Mouse (Mus musculus): ENCODE data around the gene Tmem82. TPM values are rescaled to one million over a fixed set of nuclear protein-coding genes. Genes with fewer than 3 reads are reported as not detected.
A peak's percentile ranks its signal among the peaks of the same experiment; 100 is the strongest.

Tmem82 gene
- polyA plus RNA-seq, 1 experiment from 2014 or later = 0.12 TPM

DNA sequence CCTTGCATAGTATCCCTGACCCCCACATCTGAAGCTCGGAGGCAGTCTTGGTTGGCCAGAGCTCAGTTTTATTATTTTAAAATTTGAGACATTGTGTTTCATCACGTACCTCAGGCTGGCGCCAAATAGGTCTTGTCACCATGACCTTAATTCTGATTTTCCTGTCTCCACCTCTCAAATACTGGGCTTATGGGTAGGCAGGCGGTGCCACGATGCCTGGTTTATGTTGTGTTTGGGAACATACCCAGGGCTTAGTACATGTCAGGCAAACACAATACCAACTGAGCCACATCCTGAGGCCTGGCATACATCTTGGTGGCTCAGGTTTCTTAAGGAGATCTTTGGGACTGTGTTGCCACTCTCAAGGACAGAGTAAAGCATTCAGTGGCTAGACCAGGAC, 4.1 kb upstream of the Tmem82 start:
- H3K27me3 ChIP-seq (ENCODE audit: control insufficient read depth, insufficient read depth, low read length) = no peaks in the 10 kb centered on the region
- no peaks in the 10 kb centered on the region for H3K9me3 ChIP-seq (ENCODE audit: control insufficient read depth, low read length)
- H3K27ac ChIP-seq (ENCODE audit: low read depth, low read length) = no peak overlapping the region
- H3K9ac ChIP-seq (replicated peaks; ENCODE audit: low read depth, low read length) = no peak overlapping the region
- WGBS = 93% methylated on average over 5 of the region's 5 CpGs
- H3K4me3 ChIP-seq (ENCODE audit: low read depth, low read length) = no peak overlapping the region
- H3K4me1 ChIP-seq (ENCODE audit: control insufficient read depth, insufficient read depth, low read length) = no peaks in the 10 kb centered on the region
- H3K36me3 ChIP-seq (ENCODE audit: control insufficient read depth, insufficient read depth, low read length) = peaks cover 10% of the 10 kb centered on the region; the same call in 1 of the 2 replicates
- no peak for ATAC-seq (ENCODE audit: low read depth)
- no peak overlapping the region for H3K4me2 ChIP-seq (ENCODE audit: low read depth, low read length)

DNA sequence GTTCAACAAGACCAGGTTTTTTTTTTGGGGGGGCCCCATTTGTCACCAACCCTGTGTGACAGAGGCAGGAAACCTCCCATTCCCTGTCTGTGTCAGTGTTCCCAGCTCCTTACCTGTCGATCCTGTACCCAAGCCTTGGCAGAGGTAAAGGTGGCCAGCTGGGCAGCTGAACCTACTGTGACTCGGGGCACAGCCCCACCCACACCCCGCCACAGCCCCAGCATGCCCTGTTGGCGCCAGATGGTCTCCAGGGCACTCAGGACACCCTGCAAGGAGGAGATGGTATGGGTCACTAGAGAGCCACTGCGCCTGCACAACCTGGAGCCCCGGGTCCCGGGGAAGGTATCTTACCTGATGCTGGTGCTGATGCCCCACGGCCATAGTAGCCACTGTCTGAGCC, 3.7 kb upstream of the Tmem82 start:
- ATAC-seq (ENCODE audit: low read depth) = no peak
- Histone ChIP-seq H3K27me3 (ENCODE audit: control insufficient read depth, insufficient read depth, low read length) (no peaks in the 10 kb centered on the region), H3K9ac (replicated peaks; ENCODE audit: low read depth, low read length) (no peak overlapping the region), H3K36me3 (ENCODE audit: control insufficient read depth, insufficient read depth, low read length) (peaks cover 9% of the 10 kb centered on the region; the same call in 1 of the 2 replicates), H3K27ac (ENCODE audit: low read depth, low read length) (no peak overlapping the region), H3K4me2 (ENCODE audit: low read depth, low read length) (no peak overlapping the region), H3K4me1 (ENCODE audit: control insufficient read depth, insufficient read depth, low read length) (no peaks in the 10 kb centered on the region), H3K4me3 (ENCODE audit: low read depth, low read length) (no peak overlapping the region), H3K9me3 (ENCODE audit: control insufficient read depth, low read length) (no peaks in the 10 kb centered on the region)
- 86% methylated on average over 8 of the region's 8 CpGs for WGBS

DNA sequence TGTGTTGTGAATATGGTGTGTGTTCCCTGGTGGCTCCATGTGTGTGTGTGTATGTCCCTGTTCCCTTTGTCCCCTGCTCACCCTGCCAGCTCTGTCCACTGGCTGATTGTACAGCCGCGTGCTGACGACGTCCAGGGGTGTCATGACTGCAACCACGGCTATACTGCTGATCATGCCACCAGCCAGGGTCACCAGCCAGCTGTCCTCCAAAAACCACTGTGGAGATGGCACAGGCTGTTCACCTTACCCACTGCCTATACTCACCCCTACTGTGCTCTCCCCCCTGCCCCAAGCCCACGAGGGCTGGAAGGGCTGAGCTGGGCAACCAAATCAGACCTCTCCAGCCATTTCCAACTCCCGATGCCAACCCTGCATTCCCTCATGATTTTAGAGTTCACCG, 2.9 kb upstream of the Tmem82 start:
- no peak for ATAC-seq (ENCODE audit: low read depth)
- WGBS = 87% methylated on average over 8 of the region's 8 CpGs

DNA sequence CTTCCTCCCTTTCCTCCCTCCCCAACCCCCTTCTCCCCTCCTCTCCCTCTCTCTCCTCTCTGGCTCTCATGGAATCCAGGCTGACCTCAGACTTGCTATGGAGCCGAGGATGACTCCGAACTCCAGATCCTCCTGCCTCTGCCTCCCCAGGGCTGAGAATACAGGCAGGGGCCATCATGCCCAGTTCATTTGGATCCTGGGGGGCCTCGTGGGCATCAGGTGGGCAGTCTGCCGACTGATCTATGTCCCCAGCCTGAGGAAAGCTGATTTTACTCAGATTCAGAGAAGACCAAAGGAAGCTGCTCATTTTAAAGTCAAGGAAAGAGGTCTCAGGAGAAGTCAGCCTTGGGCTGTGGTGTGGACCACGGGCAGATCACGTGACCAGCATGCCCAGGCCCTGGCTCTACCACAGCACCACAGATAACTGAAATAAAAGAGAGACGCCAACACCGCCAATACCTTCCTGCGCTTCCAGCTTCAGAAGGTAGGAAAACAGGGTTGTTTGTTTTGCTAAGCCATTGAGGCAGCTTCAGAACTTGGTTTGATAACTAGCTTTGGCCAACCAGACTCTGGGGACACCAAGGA, 958 bp upstream of the Tmem82 start:
- Histone ChIP-seq H3K9ac (replicated peaks; ENCODE audit: low read depth, low read length) (no peak overlapping the region), H3K36me3 (ENCODE audit: control insufficient read depth, insufficient read depth, low read length) (no peaks in the 10 kb centered on the region), H3K9me3 (ENCODE audit: control insufficient read depth, low read length) (no peaks in the 10 kb centered on the region), H3K4me3 (ENCODE audit: low read depth, low read length) (no peak overlapping the region), H3K4me2 (ENCODE audit: low read depth, low read length) (no peak overlapping the region), H3K27me3 (ENCODE audit: control insufficient read depth, insufficient read depth, low read length) (no peaks in the 10 kb centered on the region), H3K4me1 (ENCODE audit: control insufficient read depth, insufficient read depth, low read length) (no peaks in the 10 kb centered on the region), H3K27ac (ENCODE audit: low read depth, low read length) (no peak overlapping the region)
- 83% methylated on average over 9 of the region's 9 CpGs for WGBS
- no peak for ATAC-seq (ENCODE audit: low read depth)

More for the DNA sequence above, 2.9 kb upstream of the Tmem82 start:
- no peak overlapping the region for H3K4me3 ChIP-seq (ENCODE audit: low read depth, low read length)
- H3K9me3 ChIP-seq (ENCODE audit: control insufficient read depth, low read length) = no peaks in the 10 kb centered on the region
- no peak overlapping the region for H3K4me2 ChIP-seq (ENCODE audit: low read depth, low read length)
- no peaks in the 10 kb centered on the region for H3K4me1 ChIP-seq (ENCODE audit: control insufficient read depth, insufficient read depth, low read length)
- no peak overlapping the region for H3K9ac ChIP-seq (replicated peaks; ENCODE audit: low read depth, low read length)
- H3K27ac ChIP-seq (ENCODE audit: low read depth, low read length) = no peak overlapping the region
- peaks cover 6% of the 10 kb centered on the region; the same call in 1 of the 2 replicates for H3K36me3 ChIP-seq (ENCODE audit: control insufficient read depth, insufficient read depth, low read length)
- H3K27me3 ChIP-seq (ENCODE audit: control insufficient read depth, insufficient read depth, low read length) = no peaks in the 10 kb centered on the region

DNA sequence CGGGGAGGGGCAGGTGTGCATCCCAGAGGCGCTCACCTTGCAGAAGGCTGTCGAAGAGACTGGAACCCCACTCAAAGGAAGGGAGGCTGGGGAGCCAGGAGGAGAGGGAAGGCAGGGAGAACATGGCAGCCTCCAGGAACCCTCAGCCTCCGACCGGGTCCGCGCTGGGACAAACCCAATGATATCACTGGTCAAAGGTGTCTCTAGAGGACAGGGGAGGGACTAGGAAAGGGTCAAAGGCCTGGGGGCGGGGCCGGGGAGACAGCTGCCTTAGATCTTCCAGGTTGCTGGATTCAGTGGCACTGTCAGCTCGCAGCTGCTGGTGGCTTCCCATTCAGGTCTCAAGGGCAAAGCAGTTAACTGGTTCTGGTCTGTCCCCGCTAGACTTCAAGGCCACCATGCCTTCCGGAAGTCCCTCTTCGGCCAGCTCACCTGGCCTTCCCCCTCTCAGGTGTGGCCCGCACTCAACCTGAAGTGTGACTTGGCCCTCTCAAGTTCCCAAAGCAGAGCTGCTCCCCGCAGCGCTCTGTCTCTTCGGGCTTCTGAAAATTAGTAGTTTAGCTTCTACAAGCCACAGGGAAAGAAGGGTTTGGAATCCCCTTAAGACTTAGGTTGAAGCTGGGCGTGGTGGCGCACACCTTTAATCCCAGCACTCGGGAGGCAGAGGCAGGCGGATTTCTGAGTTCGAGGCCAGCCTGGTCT, 419 bp downstream of the Tmem82 start:
- WGBS = 12% methylated on average over 22 of the region's 22 CpGs
- Histone ChIP-seq H3K9ac (replicated peaks; ENCODE audit: low read depth, low read length) (no peak overlapping the region), H3K4me2 (ENCODE audit: low read depth, low read length) (peak overlapping the region; percentile 30), H3K4me1 (ENCODE audit: control insufficient read depth, insufficient read depth, low read length) (no peaks in the 10 kb centered on the region), H3K4me3 (ENCODE audit: low read depth, low read length) (no peak overlapping the region), H3K27me3 (ENCODE audit: control insufficient read depth, insufficient read depth, low read length) (no peaks in the 10 kb centered on the region), H3K27ac (ENCODE audit: low read depth, low read length) (no peak overlapping the region), H3K36me3 (ENCODE audit: control insufficient read depth, insufficient read depth, low read length) (no peaks in the 10 kb centered on the region), H3K9me3 (ENCODE audit: control insufficient read depth, low read length) (no peaks in the 10 kb centered on the region)
- no peak for ATAC-seq (ENCODE audit: low read depth)

DNA sequence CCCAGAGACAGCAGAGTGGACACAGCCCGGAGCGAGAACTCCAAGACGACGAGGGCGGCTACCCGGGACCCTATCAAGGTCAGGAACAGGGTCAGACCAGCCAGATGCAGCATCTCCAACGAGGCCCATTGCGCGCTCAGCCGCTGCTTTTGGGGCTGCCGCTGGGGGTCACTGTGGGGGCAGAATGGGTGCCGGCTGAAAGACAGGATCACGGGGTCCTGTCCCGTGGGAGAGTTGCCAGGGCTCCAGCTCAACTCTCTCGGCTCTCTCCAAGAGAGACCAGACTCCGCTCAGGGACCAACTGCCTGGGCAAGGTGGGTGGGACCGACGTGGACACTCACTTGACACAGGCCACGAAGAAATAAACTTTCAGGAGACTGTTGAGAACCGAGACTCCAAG, 1.1 kb downstream of the Tmem82 start:
- Histone ChIP-seq H3K4me2 (ENCODE audit: low read depth, low read length) (peak overlapping the region; percentile 30), H3K27me3 (ENCODE audit: control insufficient read depth, insufficient read depth, low read length) (no peaks in the 10 kb centered on the region), H3K4me1 (ENCODE audit: control insufficient read depth, insufficient read depth, low read length) (no peaks in the 10 kb centered on the region), H3K36me3 (ENCODE audit: control insufficient read depth, insufficient read depth, low read length) (no peaks in the 10 kb centered on the region), H3K9me3 (ENCODE audit: control insufficient read depth, low read length) (no peaks in the 10 kb centered on the region), H3K9ac (replicated peaks; ENCODE audit: low read depth, low read length) (no peak overlapping the region), H3K4me3 (ENCODE audit: low read depth, low read length) (no peak overlapping the region), H3K27ac (ENCODE audit: low read depth, low read length) (no peak overlapping the region)
- WGBS = 6% methylated on average over 19 of the region's 20 CpGs
- no peak for ATAC-seq (ENCODE audit: low read depth)

DNA sequence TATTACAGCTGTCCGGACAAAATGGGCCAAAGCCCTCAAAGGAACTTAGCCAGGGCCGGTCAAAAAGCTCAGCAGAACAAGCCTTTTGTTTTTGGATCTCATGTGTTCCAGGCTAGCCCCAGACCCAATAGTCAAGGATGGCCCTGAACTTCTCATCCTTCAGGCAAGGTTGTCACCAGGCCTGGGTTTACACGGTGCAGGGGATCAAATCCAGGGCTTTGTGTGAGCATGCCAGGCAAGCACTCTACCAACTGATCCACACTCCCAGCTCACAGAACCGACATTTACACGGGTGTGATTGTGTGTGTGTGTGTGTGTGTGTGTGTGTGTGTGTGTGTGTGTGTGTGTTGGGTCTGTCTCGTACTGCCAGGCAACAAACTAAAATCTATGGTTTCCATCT, 1.6 kb downstream of the Tmem82 start:
- Histone ChIP-seq H3K4me3 (ENCODE audit: low read depth, low read length) (no peak overlapping the region), H3K9ac (replicated peaks; ENCODE audit: low read depth, low read length) (no peak overlapping the region), H3K36me3 (ENCODE audit: control insufficient read depth, insufficient read depth, low read length) (no peaks in the 10 kb centered on the region), H3K9me3 (ENCODE audit: control insufficient read depth, low read length) (no peaks in the 10 kb centered on the region), H3K27ac (ENCODE audit: low read depth, low read length) (no peak overlapping the region), H3K27me3 (ENCODE audit: control insufficient read depth, insufficient read depth, low read length) (no peaks in the 10 kb centered on the region), H3K4me1 (ENCODE audit: control insufficient read depth, insufficient read depth, low read length) (no peaks in the 10 kb centered on the region), H3K4me2 (ENCODE audit: low read depth, low read length) (no peak overlapping the region)
- 83% methylated on average over 6 of the region's 6 CpGs for WGBS
- no peak for ATAC-seq (ENCODE audit: low read depth)

DNA sequence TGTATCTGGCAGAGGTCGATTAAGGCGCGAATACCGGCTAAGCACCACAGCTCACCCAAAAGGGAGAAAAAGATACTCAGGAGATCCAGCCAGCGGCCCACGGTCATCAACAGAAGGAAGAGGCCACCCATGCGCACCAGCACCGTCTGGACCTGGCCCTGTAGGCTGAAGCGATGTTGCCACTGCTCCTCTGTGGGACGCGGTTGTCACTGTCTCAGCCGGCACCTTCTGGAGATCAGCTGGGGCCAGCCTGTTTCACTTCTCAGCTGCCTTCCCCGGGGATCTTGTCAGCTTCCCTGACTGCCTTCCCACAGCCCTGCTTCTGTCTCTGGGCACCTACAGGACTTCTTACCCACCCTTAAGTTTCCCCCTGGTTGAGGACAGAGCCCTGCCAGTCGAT, 3.5 kb downstream of the Tmem82 start:
- no peaks in the 10 kb centered on the region for H3K36me3 ChIP-seq (ENCODE audit: control insufficient read depth, insufficient read depth, low read length)
- ATAC-seq (ENCODE audit: low read depth) = no peak
- no peak overlapping the region for H3K4me2 ChIP-seq (ENCODE audit: low read depth, low read length)
- H3K9me3 ChIP-seq (ENCODE audit: control insufficient read depth, low read length) = no peaks in the 10 kb centered on the region
- no peak overlapping the region for H3K27ac ChIP-seq (ENCODE audit: low read depth, low read length)
- H3K9ac ChIP-seq (replicated peaks; ENCODE audit: low read depth, low read length) = no peak overlapping the region
- no peak overlapping the region for H3K4me3 ChIP-seq (ENCODE audit: low read depth, low read length)
- H3K4me1 ChIP-seq (ENCODE audit: control insufficient read depth, insufficient read depth, low read length) = no peaks in the 10 kb centered on the region
- no peaks in the 10 kb centered on the region for H3K27me3 ChIP-seq (ENCODE audit: control insufficient read depth, insufficient read depth, low read length)
- 82% methylated on average over 14 of the region's 14 CpGs for WGBS

DNA sequence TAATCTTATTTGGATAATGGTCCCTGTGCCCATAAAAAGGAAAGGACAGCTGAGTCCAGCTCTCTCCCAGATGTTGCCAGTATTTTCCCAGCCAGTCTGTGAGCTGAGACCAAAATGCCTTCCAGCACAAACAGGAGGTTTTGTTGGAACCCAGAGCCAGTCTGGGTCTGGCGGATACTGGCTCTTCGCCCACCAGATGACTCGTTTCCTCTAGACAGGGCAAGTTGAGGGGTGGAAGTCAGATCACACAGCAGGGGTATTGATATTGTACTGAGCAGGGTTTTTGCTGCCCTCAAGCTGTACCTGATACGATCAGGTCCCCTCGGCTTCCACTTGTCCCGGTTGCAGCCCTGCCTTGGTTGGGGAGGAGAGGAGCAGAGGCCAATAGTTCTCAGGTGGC, 8.9 kb downstream of the Tmem82 start:
- ATAC-seq (ENCODE audit: low read depth) = no peak
- WGBS = 78% methylated on average over 6 of the region's 6 CpGs

More for the DNA sequence above, 8.9 kb downstream of the Tmem82 start:
- no peaks in the 10 kb centered on the region for H3K9me3 ChIP-seq (ENCODE audit: control insufficient read depth, low read length)
- no peak overlapping the region for H3K9ac ChIP-seq (replicated peaks; ENCODE audit: low read depth, low read length)
- H3K4me1 ChIP-seq (ENCODE audit: control insufficient read depth, insufficient read depth, low read length) = no peaks in the 10 kb centered on the region
- no peak overlapping the region for H3K27ac ChIP-seq (ENCODE audit: low read depth, low read length)
- no peak overlapping the region for H3K4me2 ChIP-seq (ENCODE audit: low read depth, low read length)
- no peak overlapping the region for H3K4me3 ChIP-seq (ENCODE audit: low read depth, low read length)
- H3K27me3 ChIP-seq (ENCODE audit: control insufficient read depth, insufficient read depth, low read length) = no peaks in the 10 kb centered on the region
- H3K36me3 ChIP-seq (ENCODE audit: control insufficient read depth, insufficient read depth, low read length) = no peaks in the 10 kb centered on the region

All from neural tube, embryonic 14.5 days (tissue).